Mouse (Mus musculus) ES-Bruce4 (cell line): Measurements from ENCODE around the gene Sytl1. TPM values are rescaled to one million over a fixed set of nuclear protein-coding genes. Genes with fewer than 3 reads are reported as not detected.

Source experiments
- H3K27ac ChIP-seq: 2 replicates; pipeline ENCODE4 v1.5.1; 2012; ENCODE audit warnings: low read length, inconsistent platforms; ENCODE audit not compliant: insufficient read depth
- H3K27me3 ChIP-seq: 2 replicates; pipeline ENCODE4 v1.6.1; 2012; ENCODE audit warnings: mild to moderate bottlenecking, low read length, inconsistent platforms; ENCODE audit not compliant: control insufficient read depth, poor library complexity, insufficient read depth, severe bottlenecking
- H3K36me3 ChIP-seq: 2 replicates; pipeline ENCODE4 v1.6.1; 2012; ENCODE audit warnings: inconsistent platforms, mild to moderate bottlenecking, low read length, moderate library complexity; ENCODE audit not compliant: control insufficient read depth, poor library complexity, insufficient read depth, severe bottlenecking
- H3K4me1 ChIP-seq: one replicate; pipeline ENCODE4 v1.8.1; 2011; ENCODE audit warnings: low read length; ENCODE audit not compliant: control insufficient read depth, insufficient read depth
- H3K4me3 ChIP-seq: 2 replicates; pipeline ENCODE4 v1.5.1; 2011; ENCODE audit warnings: low read depth, mild to moderate bottlenecking, low read length
- H3K9ac ChIP-seq: 2 replicates; pipeline ENCODE4 v1.6.1; 2012; ENCODE audit warnings: low read depth, mild to moderate bottlenecking, inconsistent platforms; ENCODE audit not compliant: poor library complexity, severe bottlenecking
- H3K9me3 ChIP-seq: replicated peaks from 2 replicates; pipeline ENCODE4 v1.6.1; 2012; ENCODE audit warnings: mild to moderate bottlenecking, low read length, inconsistent platforms; ENCODE audit not compliant: control insufficient read depth, poor library complexity, insufficient read depth, severe bottlenecking
- CTCF ChIP-seq: IDR thresholded peaks from one replicate; pipeline ENCODE4 v1.8.1; 2011; ENCODE audit warnings: low read depth, low read length
- EP300 ChIP-seq: IDR thresholded peaks from 2 replicates; pipeline ENCODE4 v1.6.1; 2011; ENCODE audit warnings: low read depth, low read length; ENCODE audit not compliant: insufficient read depth
- POLR2A ChIP-seq: IDR thresholded peaks from one replicate; pipeline ENCODE4 v1.8.1; 2011; ENCODE audit warnings: low read length; ENCODE audit not compliant: insufficient read depth
- polyA plus RNA-seq: library from polyadenylated mRNA; stranded (reverse); fragments of >200 nt; gene quantifications from 2 replicates; pipeline ENCODE4 v1.2.4, GENCODE M21; 2011; ENCODE audit warnings: low read depth; ENCODE audit not compliant: missing spikeins, insufficient read depth, insufficient read length

Sytl1 gene
- polyA plus RNA-seq, 1 experiment, result 12.6 TPM

DNA sequence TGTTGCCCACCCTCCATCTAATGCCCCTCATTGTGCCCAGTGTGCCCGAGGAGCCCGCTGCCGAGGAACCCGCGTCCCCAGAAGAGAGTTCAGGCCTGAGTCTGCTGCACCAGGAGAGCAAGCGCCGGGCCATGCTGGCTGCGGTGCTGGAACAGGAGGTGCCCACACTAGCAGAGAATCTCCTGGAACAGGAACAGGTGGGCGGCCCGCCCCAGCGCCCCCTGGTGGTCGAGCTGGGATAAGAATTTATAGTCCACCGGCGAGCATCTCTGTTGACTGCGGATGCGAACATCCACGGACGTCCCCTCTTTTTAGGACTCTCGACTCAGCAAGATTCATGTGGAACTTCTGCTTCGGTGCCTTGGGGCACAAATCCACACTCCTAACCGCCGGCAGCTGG lies 12.3 kb downstream of the Sytl1 start:
- Histone ChIP-seq H3K27ac (no peak overlapping the region), H3K9ac (peak overlapping the region; percentile 11; the same call in 1 of the 2 replicates), H3K9me3 (no peaks in the 10 kb centered on the region), H3K4me3 (peak overlapping the region; percentile 54), H3K36me3 (no peaks in the 10 kb centered on the region), H3K4me1 (no peaks in the 10 kb centered on the region), H3K27me3 (no peaks in the 10 kb centered on the region)
- TF ChIP-seq EP300, result 0 out of 2 replicates have a peak, but pooled peaks have one; percentile 7
- TF ChIP-seq CTCF, result peak; percentile 65
- no peak for TF ChIP-seq POLR2A

DNA sequence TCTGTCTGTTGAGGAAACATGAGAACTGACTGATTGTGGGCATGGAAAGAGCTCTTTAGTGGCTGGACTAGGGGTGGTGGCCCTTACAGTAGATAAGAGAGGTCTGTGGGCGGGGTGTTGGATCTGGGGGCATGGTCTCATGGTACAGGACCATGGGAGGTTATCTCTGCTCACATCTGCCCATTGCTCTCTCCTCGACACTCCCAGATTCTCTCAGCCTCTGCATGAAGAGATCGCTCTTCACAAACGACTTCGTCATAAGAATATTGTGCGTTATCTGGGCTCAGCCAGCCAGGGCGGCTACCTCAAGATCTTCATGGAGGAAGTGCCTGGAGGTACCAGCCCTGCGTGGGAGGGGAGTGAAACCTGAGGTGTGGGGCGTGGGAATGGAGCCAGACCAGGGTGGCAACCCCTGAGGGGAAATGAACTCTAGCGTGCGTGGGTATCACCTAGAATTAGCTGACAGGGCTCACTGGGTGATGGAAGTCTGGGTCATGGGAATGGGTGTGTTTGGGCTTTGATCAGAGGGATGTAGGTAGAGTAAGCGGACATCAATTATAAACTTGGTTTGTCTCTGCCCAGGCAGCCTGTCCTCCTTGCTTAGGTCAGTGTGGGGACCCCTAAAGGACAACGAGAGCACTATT lies 15.0 kb downstream of the Sytl1 start:
- H3K9me3 ChIP-seq, result no peaks in the 10 kb centered on the region
- no peaks in the 10 kb centered on the region for H3K36me3 ChIP-seq
- no peak overlapping the region for H3K9ac ChIP-seq
- H3K27ac ChIP-seq, result no peak overlapping the region
- TF ChIP-seq CTCF (no peak), POLR2A (no peak), EP300 (no peak)
- H3K4me1 ChIP-seq, result no peaks in the 10 kb centered on the region
- H3K27me3 ChIP-seq, result no peaks in the 10 kb centered on the region
- no peak overlapping the region for H3K4me3 ChIP-seq

DNA sequence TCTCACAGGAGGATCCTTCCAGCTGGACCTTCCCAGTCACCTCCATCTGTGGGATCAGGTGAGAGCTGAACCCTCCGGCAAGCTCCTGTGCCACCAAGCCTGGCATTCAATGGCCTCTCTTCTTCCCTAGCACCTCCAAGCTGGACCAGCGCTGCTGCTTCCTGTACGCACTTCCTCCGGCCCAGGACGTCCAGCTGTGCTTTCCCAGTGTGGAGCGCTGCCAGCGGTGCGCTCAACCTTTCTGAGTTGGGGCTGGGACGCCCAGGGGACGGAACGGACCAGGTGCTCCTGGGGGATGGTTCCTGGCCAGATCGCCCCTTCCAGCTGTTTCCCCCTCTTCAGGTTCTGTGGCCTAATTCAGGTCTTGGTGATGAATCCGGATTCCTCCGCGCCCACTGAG lies 15.8 kb downstream of the Sytl1 start:
- H3K27me3 ChIP-seq, result no peaks in the 10 kb centered on the region
- no peak for TF ChIP-seq CTCF
- no peak for TF ChIP-seq EP300
- TF ChIP-seq POLR2A, result no peak
- H3K9me3 ChIP-seq, result no peaks in the 10 kb centered on the region
- H3K4me1 ChIP-seq, result no peaks in the 10 kb centered on the region
- no peaks in the 10 kb centered on the region for H3K36me3 ChIP-seq
- no peak overlapping the region for H3K27ac ChIP-seq
- H3K4me3 ChIP-seq, result 0 out of 2 replicates have a peak overlapping the region, but pooled peaks have one; percentile 16
- no peak overlapping the region for H3K9ac ChIP-seq

DNA sequence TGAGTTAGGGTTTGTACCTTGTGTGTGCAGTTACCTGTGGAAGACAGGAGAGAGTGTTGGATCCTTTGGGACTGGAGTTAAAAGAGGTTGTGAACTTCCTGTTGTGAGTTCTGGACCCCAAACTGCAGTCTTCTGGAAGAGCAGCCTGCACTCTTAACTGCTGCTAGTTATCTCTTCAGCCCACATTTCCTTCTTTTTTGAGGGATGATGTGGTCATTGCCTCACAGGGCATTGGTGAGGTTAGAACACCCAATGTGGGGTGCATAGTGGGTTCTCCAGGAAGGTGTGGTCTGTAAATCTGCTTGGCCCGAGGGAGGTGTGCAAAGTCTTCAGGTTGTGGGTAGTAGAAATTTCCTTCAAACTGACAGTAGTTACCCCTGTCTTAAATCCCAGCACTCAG lies 18.6 kb downstream of the Sytl1 start:
- H3K36me3 ChIP-seq, result no peaks in the 10 kb centered on the region
- TF ChIP-seq CTCF, result no peak
- TF ChIP-seq EP300, result no peak
- no peak for TF ChIP-seq POLR2A
- H3K27me3 ChIP-seq, result no peaks in the 10 kb centered on the region
- no peak overlapping the region for H3K9ac ChIP-seq
- no peak overlapping the region for H3K4me3 ChIP-seq
- H3K4me1 ChIP-seq, result no peaks in the 10 kb centered on the region
- H3K27ac ChIP-seq, result no peak overlapping the region
- no peaks in the 10 kb centered on the region for H3K9me3 ChIP-seq

DNA sequence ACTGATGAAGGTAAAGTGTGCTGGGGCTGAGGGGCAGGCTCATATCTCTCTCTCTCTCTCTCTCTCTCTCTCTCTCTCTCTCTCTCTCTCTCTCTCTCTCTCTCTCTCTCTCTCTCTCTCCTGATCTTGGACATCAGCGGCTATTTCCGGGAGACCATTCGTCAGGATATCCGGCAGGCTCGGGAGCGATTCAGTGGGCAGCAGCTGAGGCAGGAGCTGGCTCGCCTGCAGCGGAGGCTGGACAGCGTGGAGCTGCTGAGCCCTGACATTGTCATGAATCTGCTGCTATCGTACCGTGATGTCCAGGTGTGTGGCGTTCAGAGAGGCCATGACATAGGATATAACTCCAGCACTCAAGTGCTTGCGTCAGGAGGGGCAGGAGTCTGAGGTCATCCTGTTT lies 19.4 kb downstream of the Sytl1 start:
- Histone ChIP-seq H3K36me3 (no peaks in the 10 kb centered on the region), H3K4me3 (no peak overlapping the region), H3K27ac (no peak overlapping the region), H3K9ac (no peak overlapping the region), H3K27me3 (no peaks in the 10 kb centered on the region), H3K4me1 (no peaks in the 10 kb centered on the region), H3K9me3 (no peaks in the 10 kb centered on the region)
- no peak for TF ChIP-seq EP300

DNA sequence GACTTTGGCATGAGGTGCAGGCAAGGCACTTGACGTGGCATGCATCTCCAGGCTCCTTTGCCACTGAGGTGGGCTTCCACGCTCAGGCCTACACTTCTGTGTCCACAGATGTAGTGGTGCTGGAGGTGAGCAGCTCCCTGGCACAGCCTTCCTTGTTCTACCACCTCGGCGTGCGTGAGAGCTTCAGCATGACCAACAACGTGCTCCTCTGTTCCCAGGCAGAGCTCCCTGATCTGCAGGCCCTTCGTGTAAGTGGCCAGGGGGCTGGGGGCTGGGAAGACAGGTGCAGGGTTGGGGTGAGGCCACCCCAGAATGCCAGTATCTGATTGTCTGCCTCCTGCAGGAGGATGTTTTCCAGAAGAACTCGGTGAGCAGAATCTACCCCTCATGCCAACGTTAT lies 20.2 kb downstream of the Sytl1 start:
- TF ChIP-seq CTCF (no peak), EP300 (no peak), POLR2A (no peak)
- no peaks in the 10 kb centered on the region for H3K4me1 ChIP-seq
- H3K36me3 ChIP-seq, result no peaks in the 10 kb centered on the region
- no peak overlapping the region for H3K27ac ChIP-seq
- no peak overlapping the region for H3K9ac ChIP-seq
- H3K4me3 ChIP-seq, result no peak overlapping the region
- no peaks in the 10 kb centered on the region for H3K9me3 ChIP-seq
- no peaks in the 10 kb centered on the region for H3K27me3 ChIP-seq
